ENCODE assay signal across 15 mouse cellular contexts in the genomic region with DNA sequence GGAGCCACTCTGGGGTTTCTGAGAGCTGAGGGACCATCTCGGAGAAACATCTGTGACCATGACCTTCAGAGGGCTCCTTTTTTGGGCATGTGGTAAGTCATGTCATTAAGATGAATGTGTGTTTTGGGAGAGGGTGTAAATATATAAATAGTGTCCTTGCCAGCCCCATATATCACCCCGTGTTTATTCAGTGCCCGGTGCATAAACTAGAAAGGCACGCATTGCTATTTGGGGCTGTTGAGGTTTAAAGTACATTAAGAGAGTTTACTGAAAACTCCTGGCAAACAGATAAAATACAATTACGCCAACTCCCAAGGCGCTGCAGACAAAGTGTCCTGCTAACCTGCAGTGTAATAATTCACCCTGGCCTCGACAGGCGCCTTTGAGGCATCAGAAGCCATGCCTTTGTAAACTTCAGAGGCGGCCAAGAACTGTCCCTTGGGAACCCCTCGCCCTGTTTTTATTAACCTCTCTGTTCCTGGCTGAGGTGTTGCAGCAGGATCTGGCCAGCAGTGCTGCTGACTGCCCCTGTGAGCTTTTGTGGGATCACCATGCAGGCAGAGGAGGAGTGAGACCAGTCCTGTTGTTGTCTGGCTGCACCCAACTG.
DNase-seq lines count a peak whose midpoint lies in the region; ATAC-seq lines count a peak whose summit lies in the region.
"Had no signal": no experiment of that assay in that cellular context is flagged by ENCODE, and none has a peak within 500 bp of the region (broad histone marks: within the 10 kb centered on the region; RNA-seq: fewer than 3 reads in every experiment).

No protein-coding gene starts in this region.

- ATAC-seq in midbrain, embryonic 14.5 days (ENCODE audit: low FRiP score, low TSS enrichment): no peak
- no peak for ATAC-seq in midbrain, embryonic 15.5 days (replicated peaks)
- ATAC-seq in stomach, embryonic 16.5 days (ENCODE audit: insufficient read depth, low FRiP score): peak; percentile 75; the same call in 1 of the 2 replicates
- ATAC-seq in heart, embryonic 11.5 days (replicated peaks; ENCODE audit: insufficient number of reproducible peaks, low FRiP score, low TSS enrichment): no peak
- ATAC-seq: inflammation-experienced regulatory T-cells, adult 6 months had no signal

- no peaks in the 10 kb centered on the region for H3K36me3 ChIP-seq in midbrain, embryonic 14.5 days (ENCODE audit: control insufficient read depth, insufficient read depth, low read length)
- no peaks in the 10 kb centered on the region for H3K36me3 ChIP-seq in midbrain, embryonic 15.5 days (replicated peaks)
- H3K36me3 ChIP-seq in stomach, embryonic 16.5 days (ENCODE audit: control insufficient read depth, insufficient read depth, low read length): no peaks in the 10 kb centered on the region
- no peaks in the 10 kb centered on the region for H3K36me3 ChIP-seq in heart, embryonic 11.5 days (ENCODE audit: control insufficient read depth, insufficient read depth, low read length)

- H3K9ac ChIP-seq in midbrain, embryonic 14.5 days (replicated peaks; ENCODE audit: low read length): no peak overlapping the region
- H3K9ac ChIP-seq in midbrain, embryonic 15.5 days: no peak overlapping the region
- H3K9ac ChIP-seq in stomach, embryonic 16.5 days (ENCODE audit: low read length): 0 out of 2 replicates have a peak overlapping the region, but pooled peaks have one; percentile 18
- H3K9ac ChIP-seq in heart, embryonic 11.5 days (ENCODE audit: low read depth, low read length): no peak overlapping the region
- H3K9ac ChIP-seq: liver, embryonic 14.5 days had no signal

- peak; percentile 10 for DNase-seq in midbrain, embryonic 14.5 days
- peak; percentile 15 for DNase-seq in embryo, embryonic 9.5 days (ENCODE audit: extremely low spot score)
- peak; percentile 41 to 54 for DNase-seq in kidney, postnatal 4 days
- no peak for DNase-seq in gastrocnemius, postnatal 14 days
- no peak for DNase-seq in urinary bladder, adult 18-20 months (ENCODE audit: low spot score in 2 of 2)
- DNase-seq: cerebellum, postnatal 14 days; heart, adult 18-20 months; heart, postnatal 36 days; right cerebral cortex, postnatal 4 days; thymus, adult 2 months had no signal

- H3K27ac ChIP-seq in midbrain, embryonic 14.5 days (replicated peaks; ENCODE audit: low read depth, low read length): no peak overlapping the region
- H3K27ac ChIP-seq in midbrain, embryonic 15.5 days: no peak overlapping the region
- peak overlapping the region; percentile 52; the same call in 1 of the 2 replicates for H3K27ac ChIP-seq in stomach, embryonic 16.5 days (ENCODE audit: low read length)
- no peak overlapping the region for H3K27ac ChIP-seq in heart, embryonic 11.5 days (ENCODE audit: low read depth, low read length)
- H3K27ac ChIP-seq: liver, embryonic 14.5 days had no signal

- H3K4me1 ChIP-seq in midbrain, embryonic 14.5 days (ENCODE audit: control insufficient read depth, insufficient read depth, low read length): no peaks in the 10 kb centered on the region
- H3K4me1 ChIP-seq in midbrain, embryonic 15.5 days: no peaks in the 10 kb centered on the region
- H3K4me1 ChIP-seq in stomach, embryonic 16.5 days (ENCODE audit: control insufficient read depth, insufficient read depth, low read length): peaks cover 13% of the 10 kb centered on the region; the same call in 1 of the 2 replicates
- no peaks in the 10 kb centered on the region for H3K4me1 ChIP-seq in heart, embryonic 11.5 days (ENCODE audit: control insufficient read depth, insufficient read depth, low read length)

- 79% methylated on average over 10 of the region's 10 CpGs for WGBS in midbrain, embryonic 14.5 days
- 79% methylated on average over 10 of the region's 10 CpGs for WGBS in midbrain, embryonic 15.5 days
- 9% methylated on average over 10 of the region's 10 CpGs for WGBS in stomach, embryonic 16.5 days
- 61% methylated on average over 10 of the region's 10 CpGs for WGBS in heart, embryonic 11.5 days (ENCODE audit: insufficient replicate concordance)

- H3K4me3 ChIP-seq in midbrain, embryonic 14.5 days (replicated peaks; ENCODE audit: low read depth, low read length): no peak overlapping the region
- H3K4me3 ChIP-seq in midbrain, embryonic 15.5 days: no peak overlapping the region
- H3K4me3 ChIP-seq in stomach, embryonic 16.5 days (replicated peaks; ENCODE audit: low read length): no peak overlapping the region
- H3K4me3 ChIP-seq in heart, embryonic 11.5 days (ENCODE audit: low read depth, low read length): no peak overlapping the region

- H3K9me3 ChIP-seq in midbrain, embryonic 14.5 days (ENCODE audit: control insufficient read depth, low read length): no peaks in the 10 kb centered on the region
- H3K9me3 ChIP-seq in midbrain, embryonic 15.5 days: no peaks in the 10 kb centered on the region
- H3K9me3 ChIP-seq in stomach, embryonic 16.5 days (replicated peaks; ENCODE audit: control insufficient read depth, low read length): no peaks in the 10 kb centered on the region
- H3K9me3 ChIP-seq in heart, embryonic 11.5 days (replicated peaks; ENCODE audit: control insufficient read depth, low read length): no peaks in the 10 kb centered on the region

- H3K27me3 ChIP-seq in midbrain, embryonic 14.5 days (ENCODE audit: control insufficient read depth, insufficient read depth, low read length): no peaks in the 10 kb centered on the region
- H3K27me3 ChIP-seq in midbrain, embryonic 15.5 days (replicated peaks): no peaks in the 10 kb centered on the region
- H3K27me3 ChIP-seq in stomach, embryonic 16.5 days (ENCODE audit: control insufficient read depth, insufficient read depth, low read length): no peaks in the 10 kb centered on the region
- H3K27me3 ChIP-seq in heart, embryonic 11.5 days (ENCODE audit: control insufficient read depth, insufficient read depth, low read length): no peaks in the 10 kb centered on the region

- intact Hi-C loops in gastrocnemius, postnatal 14 days (cut with DNase I; ENCODE audit: low total_unique reads): no loop called here

- H3K4me2 ChIP-seq in midbrain, embryonic 14.5 days (ENCODE audit: low read length): no peak overlapping the region
- no peak overlapping the region for H3K4me2 ChIP-seq in midbrain, embryonic 15.5 days
- H3K4me2 ChIP-seq in stomach, embryonic 16.5 days (ENCODE audit: low read depth, low read length): no peak overlapping the region
- no peak overlapping the region for H3K4me2 ChIP-seq in heart, embryonic 11.5 days

Comparison
In these comparisons a context has a peak if more than half of its experiments do, and no peak if none do; other contexts are left out.
1. DNase-seq: peak in midbrain, embryonic 14.5 days (single experiment), embryo, embryonic 9.5 days (single experiment) and kidney, postnatal 4 days (2 of 2); none in gastrocnemius, postnatal 14 days (single experiment) and urinary bladder, adult 18-20 months (0 of 2).